ENCODE assay signal across 23 mouse cellular contexts in genomic region chr8:57647566-57647965, GRCm38 (mm10). TPM values are rescaled to one million over a fixed set of nuclear protein-coding genes. Genes with fewer than 3 reads are reported as not detected.
DNase-seq lines count a peak whose midpoint lies in the region; ATAC-seq and TF ChIP-seq lines count a peak whose summit lies in the region.
"Had no signal": no experiment of that assay in that cellular context is flagged by ENCODE, and none has a peak within 500 bp of the region (broad histone marks: within the 10 kb centered on the region; RNA-seq: fewer than 3 reads in every experiment).

No protein-coding gene starts in this region.

- DNase-seq in embryonic facial prominence, embryonic 10.5 days (ENCODE audit: low spot score), result no peak
- peak; percentile 3 for DNase-seq in ovary, adult 18-20 months (ENCODE audit: low spot score)
- no peak for DNase-seq in ovary, postnatal 36 days (ENCODE audit: low spot score)
- DNase-seq in MEL (ENCODE audit: low read depth, low spot score), result peak; percentile 46
- no peak for DNase-seq in retina, postnatal 1 day
- DNase-seq: adrenal gland, adult 8-10 months; adrenal gland, postnatal 25 days; cerebellum, adult 9-11 months; forebrain, postnatal 0 days; gastrocnemius, adult 2 months; gastrocnemius, postnatal 14 days; heart, postnatal 36 days; kidney, adult 11 months had no signal

- H3K4me3 ChIP-seq in embryonic facial prominence, embryonic 13.5 days, result no peak overlapping the region
- H3K4me3 ChIP-seq in embryonic facial prominence, embryonic 10.5 days, result no peak overlapping the region
- H3K4me3 ChIP-seq in MEL (ENCODE audit: control insufficient read depth in 1 of 2, insufficient read depth in 1 of 2, low read depth in 2 of 2, low read length in 2 of 2), result no peak overlapping the region
- H3K4me3 ChIP-seq: forebrain, embryonic 10.5 days; gastrocnemius, adult 2 months; heart, embryonic 13.5 days; hindbrain, embryonic 10.5 days; hindbrain, embryonic 13.5 days; intestine, embryonic 15.5 days had no signal

- no peak for TF ChIP-seq EP300 in MEL (IDR thresholded peaks at IDR 0.05; ENCODE audit: low read depth in 1 of 2, low read length in 2 of 2)

- no peak for ATAC-seq in embryonic facial prominence, embryonic 13.5 days (ENCODE audit: insufficient number of reproducible peaks, insufficient read depth, low FRiP score, low TSS enrichment, low read depth)
- ATAC-seq: activated CD4-positive, CD25-positive, alpha-beta regulatory T cell, adult 4 months; CD4-positive, CD25-positive, alpha-beta regulatory T cell, adult 4 months; forebrain, embryonic 14.5 days; forebrain, postnatal 0 days; hindbrain, embryonic 16.5 days; intestine, embryonic 15.5 days had no signal

- no peak overlapping the region for H3K9ac ChIP-seq in embryonic facial prominence, embryonic 13.5 days
- H3K9ac ChIP-seq in MEL (ENCODE audit: control insufficient read depth, low read depth, low read length, poor library complexity, severe bottlenecking), result no peak overlapping the region
- H3K9ac ChIP-seq: forebrain, postnatal 0 days; heart, embryonic 13.5 days; hindbrain, embryonic 13.5 days; intestine, embryonic 15.5 days had no signal

- TF ChIP-seq POLR2A in MEL (IDR thresholded peaks at IDR 0.05; ENCODE audit: control insufficient read depth in 1 of 2, insufficient read depth in 1 of 2, low read depth in 1 of 2, low read length in 2 of 2, poor library complexity in 1 of 2), result no peak

- no peaks in the 10 kb centered on the region for H3K27me3 ChIP-seq in embryonic facial prominence, embryonic 13.5 days
- no peaks in the 10 kb centered on the region for H3K27me3 ChIP-seq in embryonic facial prominence, embryonic 10.5 days (replicated peaks; ENCODE audit: low read depth, poor library complexity, severe bottlenecking)
- H3K27me3 ChIP-seq in MEL (ENCODE audit: control insufficient read depth in 1 of 2, insufficient read depth in 2 of 2, low read length in 2 of 2), result no peaks in the 10 kb centered on the region
- H3K27me3 ChIP-seq: hindbrain, embryonic 13.5 days; intestine, embryonic 15.5 days had no signal

- H3K27ac ChIP-seq in embryonic facial prominence, embryonic 13.5 days, result peak overlapping the region; percentile 28; the same call in 1 of the 2 replicates
- H3K27ac ChIP-seq in embryonic facial prominence, embryonic 10.5 days (replicated peaks), result no peak overlapping the region
- no peak overlapping the region for H3K27ac ChIP-seq in MEL (ENCODE audit: control insufficient read depth, low read depth, low read length)
- H3K27ac ChIP-seq: forebrain, embryonic 10.5 days; gastrocnemius, adult 2 months; heart, embryonic 13.5 days; hindbrain, embryonic 10.5 days; hindbrain, embryonic 13.5 days; intestine, embryonic 15.5 days had no signal

- H3K4me1 ChIP-seq in embryonic facial prominence, embryonic 13.5 days, result peaks cover 24% of the 10 kb centered on the region
- H3K4me1 ChIP-seq in embryonic facial prominence, embryonic 10.5 days, result peaks cover 26% of the 10 kb centered on the region
- peaks cover 3 to 30% of the 10 kb centered on the region in 2 experiments; a peak in 3 of 4 replicates for H3K4me1 ChIP-seq in MEL (ENCODE audit: control insufficient read depth in 1 of 2, insufficient read depth in 2 of 2, low read length in 2 of 2)

- TF ChIP-seq RAD21 in MEL (IDR thresholded peaks at IDR 0.05; ENCODE audit: low read depth, low read length), result no peak

- no peak for TF ChIP-seq CTCF in MEL (IDR thresholded peaks at IDR 0.05 in 2 of 3, conservative IDR thresholded peaks at IDR 0.05 in 1 of 3; ENCODE audit: control insufficient read depth in 1 of 3, insufficient read depth in 1 of 3, low read depth in 2 of 3, low read length in 3 of 3, poor library complexity in 1 of 3, severe bottlenecking in 1 of 3)

- H3K9me3 ChIP-seq in embryonic facial prominence, embryonic 13.5 days, result no peaks in the 10 kb centered on the region
- H3K9me3 ChIP-seq in embryonic facial prominence, embryonic 10.5 days, result no peaks in the 10 kb centered on the region
- H3K9me3 ChIP-seq in MEL (replicated peaks; ENCODE audit: insufficient read depth, low read length), result no peaks in the 10 kb centered on the region
- H3K9me3 ChIP-seq: forebrain, embryonic 10.5 days; heart, embryonic 13.5 days; hindbrain, embryonic 10.5 days; hindbrain, embryonic 13.5 days; intestine, embryonic 15.5 days had no signal

- H3K36me3 ChIP-seq in embryonic facial prominence, embryonic 13.5 days, result 0 out of 2 replicates have a peak, but pooled peaks cover 6% of the 10 kb centered on the region
- H3K36me3 ChIP-seq in embryonic facial prominence, embryonic 10.5 days (replicated peaks), result peaks cover 4% of the 10 kb centered on the region; the same call in 1 of the 2 replicates
- peaks cover 0 to 21% of the 10 kb centered on the region in 2 experiments; a peak in 3 of 4 replicates for H3K36me3 ChIP-seq in MEL (ENCODE audit: control insufficient read depth in 1 of 2, insufficient read depth in 2 of 2, low read length in 2 of 2)
- H3K36me3 ChIP-seq: heart, embryonic 13.5 days; hindbrain, embryonic 10.5 days; hindbrain, embryonic 13.5 days; intestine, embryonic 15.5 days had no signal

- WGBS in embryonic facial prominence, embryonic 13.5 days, result 68% methylated on average over 3 of the region's 3 CpGs
- 76% methylated on average over 3 of the region's 3 CpGs for WGBS in embryonic facial prominence, embryonic 10.5 days

- H3K79me2 ChIP-seq in MEL (ENCODE audit: control insufficient read depth, insufficient read depth, low read length, poor library complexity), result peaks cover 27% of the 10 kb centered on the region

- no peak overlapping the region for H3K4me2 ChIP-seq in embryonic facial prominence, embryonic 13.5 days
- H3K4me2 ChIP-seq: heart, embryonic 13.5 days; hindbrain, embryonic 13.5 days; intestine, embryonic 15.5 days had no signal

TF ChIP-seq in MEL, 35 proteins besides CTCF, POLR2A, EP300 and RAD21:
- TF ChIP-seq GABPA (IDR thresholded peaks at IDR 0.05; ENCODE audit: low read depth, low read length) (no peak), GATA1 (IDR thresholded peaks at IDR 0.05; ENCODE audit: low read depth, low read length) (peak; percentile 74), ETS1 (IDR thresholded peaks at IDR 0.05; ENCODE audit: low read depth, low read length) (0 out of 2 replicates have a peak, but pooled peaks have one; percentile 32), NRF1 (IDR thresholded peaks at IDR 0.05; ENCODE audit: insufficient read depth, low read depth, low read length, poor library complexity, severe bottlenecking) (no peak), RCOR1 (IDR thresholded peaks at IDR 0.05; ENCODE audit: low read depth, low read length) (peak; percentile 91), CHD1 (IDR thresholded peaks at IDR 0.05; ENCODE audit: low read depth, low read length) (no peak)

RNA-seq across cellular contexts. Expression of gene Galnt7, which starts 5.3 kb away (rescaled TPM):
- 15.7 and 17.0 TPM in 2 replicates for polyA plus RNA-seq in embryonic facial prominence, embryonic 13.5 days (2015; fragmentation: Nextera tagmentation; extraction: Ambion mirVana)
- polyA plus RNA-seq in embryonic facial prominence, embryonic 10.5 days (2016; fragmentation: Nextera tagmentation; extraction: Ambion mirVana), result 23.2 and 24.1 TPM in 2 replicates
- total RNA-seq in MEL (2012; rRNA removed), result 11.1 TPM in 2 replicates
- 100 to 1,000 TPM in 1 of 2 experiments, 10 to 100 TPM in 1; 18.5 to 138 TPM for polyA plus RNA-seq in MEL (2012; ENCODE audit: insufficient read depth in 1 of 2, insufficient read length in 2 of 2, low read depth in 1 of 2, low replicate concordance in 2 of 2, missing spikeins in 1 of 2)

Comparison
In these comparisons a context has a peak if more than half of its experiments do, and no peak if none do; other contexts are left out.
1. DNase-seq: peak in ovary, adult 18-20 months (single experiment) and MEL (single experiment); none in embryonic facial prominence, embryonic 10.5 days (single experiment), ovary, postnatal 36 days (single experiment) and retina, postnatal 1 day (single experiment).